Mouse (Mus musculus): ENCODE data around the gene Vav3.

The Vav3 gene

GRCm38 (mm10) chr3:109340274-109341070 is at the start of gene Vav3:
Gene Vav3, plus strand, starts transcription at chr3:109340653.
- DNase-seq (ENCODE audit: low spot score): no peak

- DNase-seq (ENCODE audit: low spot score): no peak
Measured at GRCm38 (mm10) chr3:109298857-109299256, 41.6 kb upstream of the Vav3 start.

- no peak for DNase-seq (ENCODE audit: low spot score)
Measured at GRCm38 (mm10) chr3:109299303-109300074, 41.0 kb upstream of the Vav3 start.

GRCm38 (mm10) chr3:109302059-109302458 is 38.4 kb upstream of the Vav3 start:
- no peak for DNase-seq (ENCODE audit: low spot score)

- DNase-seq (ENCODE audit: low spot score): no peak
Measured at GRCm38 (mm10) chr3:109307406-109307805, 33.0 kb upstream of the Vav3 start.

GRCm38 (mm10) chr3:109308468-109308867 is 32.0 kb upstream of the Vav3 start:
- DNase-seq (ENCODE audit: low spot score): no peak

- DNase-seq (ENCODE audit: low spot score): no peak
Measured at GRCm38 (mm10) chr3:109309317-109310265, 30.9 kb upstream of the Vav3 start.

- DNase-seq (ENCODE audit: low spot score): no peak
Measured at GRCm38 (mm10) chr3:109311172-109311824, 29.2 kb upstream of the Vav3 start.

GRCm38 (mm10) chr3:109311875-109312274 is 28.6 kb upstream of the Vav3 start:
- DNase-seq (ENCODE audit: low spot score): no peak

GRCm38 (mm10) chr3:109313501-109313900 is 27.0 kb upstream of the Vav3 start:
- no peak for DNase-seq (ENCODE audit: low spot score)

GRCm38 (mm10) chr3:109322225-109322624 is 18.2 kb upstream of the Vav3 start:
- DNase-seq (ENCODE audit: low spot score): no peak

- no peak for DNase-seq (ENCODE audit: low spot score)
Measured at GRCm38 (mm10) chr3:109323447-109324300, 16.8 kb upstream of the Vav3 start.

GRCm38 (mm10) chr3:109327128-109327527 is 13.3 kb upstream of the Vav3 start:
- DNase-seq (ENCODE audit: low spot score): no peak

- DNase-seq (ENCODE audit: low spot score): no peak
Measured at GRCm38 (mm10) chr3:109332755-109333154, 7.7 kb upstream of the Vav3 start.

GRCm38 (mm10) chr3:109335470-109335869 is 5.0 kb upstream of the Vav3 start:
- DNase-seq (ENCODE audit: low spot score): no peak

- no peak for DNase-seq (ENCODE audit: low spot score)
Measured at GRCm38 (mm10) chr3:109339290-109339689, 1.2 kb upstream of the Vav3 start.

- DNase-seq (ENCODE audit: low spot score): peak; percentile 20
Measured at GRCm38 (mm10) chr3:109339941-109340273, 546 bp upstream of the Vav3 start.

GRCm38 (mm10) chr3:109341071-109341480 is 623 bp downstream of the Vav3 start:
- DNase-seq (ENCODE audit: low spot score): no peak

GRCm38 (mm10) chr3:109341631-109342030 is 1.2 kb downstream of the Vav3 start:
- DNase-seq (ENCODE audit: low spot score): no peak

GRCm38 (mm10) chr3:109351956-109352684 is 11.7 kb downstream of the Vav3 start:
- no peak for DNase-seq (ENCODE audit: low spot score)
